Mouse (Mus musculus) embryonic facial prominence, embryonic 15.5 days (tissue): ENCODE measurements around the gene Sema7a. TPM values are rescaled to one million over a fixed set of nuclear protein-coding genes. Genes with fewer than 3 reads are reported as not detected.

Experiments used
- ATAC-seq: fragments of 200-750 bp; cut with Nextera tagmentation; 2 replicates; pipeline ENCODE4 v1.8.0; 2017; ENCODE audit warnings: low read depth, moderate TSS enrichment; ENCODE audit not compliant: insufficient number of reproducible peaks, low FRiP score, low TSS enrichment
- H3K27ac ChIP-seq: fragments of 300-500 bp; sonication (generic); replicated peaks from 2 replicates; pipeline ENCODE4 v1.5.1; 2015; ENCODE audit warnings: mild to moderate bottlenecking, inconsistent platforms
- H3K27me3 ChIP-seq: fragments of 300-500 bp; sonication (generic); 2 replicates; pipeline ENCODE4 v1.6.1; 2015; ENCODE audit warnings: inconsistent platforms
- H3K36me3 ChIP-seq: fragments of 300-500 bp; sonication (generic); 2 replicates; pipeline ENCODE4 v1.6.1; 2015; ENCODE audit warnings: mild to moderate bottlenecking, inconsistent platforms
- H3K4me1 ChIP-seq: fragments of 300-500 bp; sonication (generic); 2 replicates; pipeline ENCODE4 v1.6.1; 2015; ENCODE audit warnings: inconsistent platforms
- H3K4me2 ChIP-seq: fragments of 300-500 bp; sonication (generic); replicated peaks from 2 replicates; pipeline ENCODE4 v1.6.1; 2015; ENCODE audit warnings: mild to moderate bottlenecking, inconsistent platforms
- H3K4me3 ChIP-seq: fragments of 300-500 bp; sonication (generic); replicated peaks from 2 replicates; pipeline ENCODE4 v1.5.1; 2015; ENCODE audit warnings: mild to moderate bottlenecking, inconsistent platforms
- H3K9ac ChIP-seq: fragments of 300-500 bp; sonication (generic); 2 replicates; pipeline ENCODE4 v1.6.1; 2015; ENCODE audit warnings: inconsistent platforms
- H3K9me3 ChIP-seq: fragments of 300-500 bp; sonication (generic); replicated peaks from 2 replicates; pipeline ENCODE4 v1.6.1; 2016; ENCODE audit warnings: inconsistent platforms
- WGBS: fragments of 180-500 bp; shearing (Covaris S2); methylation state at CpG from one replicate; pipeline ENCODE4 v1.1.7; 2015; 5-methylcytosine and 5-hydroxymethylcytosine counted together
- polyA plus RNA-seq: library from polyadenylated mRNA; unstranded; fragments of >200 nt; fragmentation: Nextera tagmentation; extraction: Ambion mirVana; gene quantifications from 2 replicates; pipeline ENCODE4 v1.2.1, GENCODE M21; 2015

Sema7a gene
- polyA plus RNA-seq, 1 experiment from 2014 or later, result 0.65 TPM

GRCm38 (mm10) chr9:57961863-57962778 is 22.2 kb downstream of the Sema7a start:
- Histone ChIP-seq H3K9ac (no peak overlapping the region), H3K4me1 (no peaks in the 10 kb centered on the region; the same call in 1 of the 2 replicates), H3K4me3 (no peak overlapping the region), H3K9me3 (no peaks in the 10 kb centered on the region), H3K36me3 (no peaks in the 10 kb centered on the region), H3K27me3 (no peaks in the 10 kb centered on the region), H3K27ac (no peak overlapping the region), H3K4me2 (no peak overlapping the region)
- WGBS, result 66% methylated on average over 17 of the region's 17 CpGs
- no peak for ATAC-seq

GRCm38 (mm10) chr9:57963249-57963997 is 23.5 kb downstream of the Sema7a start:
- H3K4me1 ChIP-seq, result no peaks in the 10 kb centered on the region; the same call in 1 of the 2 replicates
- WGBS, result 82% methylated on average over 4 of the region's 4 CpGs
- no peak overlapping the region for H3K27ac ChIP-seq
- H3K4me3 ChIP-seq, result no peak overlapping the region
- no peaks in the 10 kb centered on the region for H3K27me3 ChIP-seq
- H3K36me3 ChIP-seq, result no peaks in the 10 kb centered on the region
- ATAC-seq, result no peak
- no peaks in the 10 kb centered on the region for H3K9me3 ChIP-seq
- H3K4me2 ChIP-seq, result no peak overlapping the region
- no peak overlapping the region for H3K9ac ChIP-seq

- Histone ChIP-seq H3K4me3 (no peak overlapping the region), H3K9me3 (no peaks in the 10 kb centered on the region), H3K9ac (no peak overlapping the region), H3K36me3 (no peaks in the 10 kb centered on the region), H3K4me2 (no peak overlapping the region), H3K27ac (no peak overlapping the region), H3K27me3 (no peaks in the 10 kb centered on the region), H3K4me1 (no peaks in the 10 kb centered on the region; the same call in 1 of the 2 replicates)
- 72% methylated on average over 5 of the region's 5 CpGs for WGBS
- no peak for ATAC-seq
Measured at GRCm38 (mm10) chr9:57963998-57964395, 24.1 kb downstream of the Sema7a start.

- H3K4me1 ChIP-seq, result no peaks in the 10 kb centered on the region; the same call in 1 of the 2 replicates
- H3K27ac ChIP-seq, result no peak overlapping the region
- 76% methylated on average over 6 of the region's 6 CpGs for WGBS
- ATAC-seq, result no peak
- no peak overlapping the region for H3K9ac ChIP-seq
- H3K4me3 ChIP-seq, result no peak overlapping the region
- no peaks in the 10 kb centered on the region for H3K36me3 ChIP-seq
- H3K9me3 ChIP-seq, result no peaks in the 10 kb centered on the region
- no peak overlapping the region for H3K4me2 ChIP-seq
- no peaks in the 10 kb centered on the region for H3K27me3 ChIP-seq
Measured at GRCm38 (mm10) chr9:57964528-57965250, 24.8 kb downstream of the Sema7a start.

- Histone ChIP-seq H3K27ac (no peak overlapping the region), H3K27me3 (no peaks in the 10 kb centered on the region), H3K4me2 (no peak overlapping the region), H3K4me1 (no peaks in the 10 kb centered on the region; the same call in 1 of the 2 replicates), H3K9me3 (no peaks in the 10 kb centered on the region), H3K36me3 (no peaks in the 10 kb centered on the region), H3K9ac (no peak overlapping the region), H3K4me3 (no peak overlapping the region)
- 62% methylated on average over 12 of the region's 12 CpGs for whole genome bisulfite sequencing
- no peak for ATAC-seq
Measured at GRCm38 (mm10) chr9:57965281-57966185, 25.6 kb downstream of the Sema7a start.

GRCm38 (mm10) chr9:57967237-57967960 is 27.5 kb downstream of the Sema7a start:
- 65% methylated on average over 14 of the region's 14 CpGs for WGBS
- Histone ChIP-seq H3K4me2 (no peak overlapping the region), H3K27ac (no peak overlapping the region), H3K27me3 (no peaks in the 10 kb centered on the region), H3K4me1 (peaks cover 7% of the 10 kb centered on the region), H3K36me3 (no peaks in the 10 kb centered on the region), H3K9ac (no peak overlapping the region), H3K4me3 (no peak overlapping the region), H3K9me3 (no peaks in the 10 kb centered on the region)
- ATAC-seq, result no peak

- Histone ChIP-seq H3K36me3 (no peaks in the 10 kb centered on the region), H3K4me1 (peaks cover 16% of the 10 kb centered on the region), H3K4me2 (no peak overlapping the region), H3K27ac (no peak overlapping the region), H3K9ac (no peak overlapping the region), H3K4me3 (no peak overlapping the region), H3K27me3 (no peaks in the 10 kb centered on the region), H3K9me3 (no peaks in the 10 kb centered on the region)
- ATAC-seq, result no peak
- WGBS, result 88% methylated on average over 9 of the region's 9 CpGs
Measured at GRCm38 (mm10) chr9:57968166-57968771, 28.4 kb downstream of the Sema7a start.

GRCm38 (mm10) chr9:57968783-57969542 is 29.1 kb downstream of the Sema7a start:
- H3K9ac ChIP-seq, result no peak overlapping the region
- ATAC-seq, result no peak
- 92% methylated on average over 8 of the region's 8 CpGs for WGBS
- H3K9me3 ChIP-seq, result no peaks in the 10 kb centered on the region
- no peak overlapping the region for H3K4me3 ChIP-seq
- H3K4me2 ChIP-seq, result no peak overlapping the region
- H3K27ac ChIP-seq, result no peak overlapping the region
- H3K27me3 ChIP-seq, result no peaks in the 10 kb centered on the region
- H3K36me3 ChIP-seq, result no peaks in the 10 kb centered on the region
- peaks cover 19% of the 10 kb centered on the region for H3K4me1 ChIP-seq

- 62% methylated on average over 11 of the region's 11 CpGs for WGBS
Measured at GRCm38 (mm10) chr9:57969736-57970495, 30.0 kb downstream of the Sema7a start.

More at GRCm38 (mm10) chr9:57969736-57970495, 30.0 kb downstream of the Sema7a start:
- Histone ChIP-seq H3K4me2 (no peak overlapping the region), H3K27ac (no peak overlapping the region), H3K36me3 (no peaks in the 10 kb centered on the region), H3K9ac (no peak overlapping the region), H3K27me3 (no peaks in the 10 kb centered on the region), H3K4me1 (peaks cover 25% of the 10 kb centered on the region), H3K9me3 (no peaks in the 10 kb centered on the region), H3K4me3 (no peak overlapping the region)
- no peak for ATAC-seq
